Comparison of ENCODE assay signal across 9 mouse cellular contexts in the genomic region with DNA sequence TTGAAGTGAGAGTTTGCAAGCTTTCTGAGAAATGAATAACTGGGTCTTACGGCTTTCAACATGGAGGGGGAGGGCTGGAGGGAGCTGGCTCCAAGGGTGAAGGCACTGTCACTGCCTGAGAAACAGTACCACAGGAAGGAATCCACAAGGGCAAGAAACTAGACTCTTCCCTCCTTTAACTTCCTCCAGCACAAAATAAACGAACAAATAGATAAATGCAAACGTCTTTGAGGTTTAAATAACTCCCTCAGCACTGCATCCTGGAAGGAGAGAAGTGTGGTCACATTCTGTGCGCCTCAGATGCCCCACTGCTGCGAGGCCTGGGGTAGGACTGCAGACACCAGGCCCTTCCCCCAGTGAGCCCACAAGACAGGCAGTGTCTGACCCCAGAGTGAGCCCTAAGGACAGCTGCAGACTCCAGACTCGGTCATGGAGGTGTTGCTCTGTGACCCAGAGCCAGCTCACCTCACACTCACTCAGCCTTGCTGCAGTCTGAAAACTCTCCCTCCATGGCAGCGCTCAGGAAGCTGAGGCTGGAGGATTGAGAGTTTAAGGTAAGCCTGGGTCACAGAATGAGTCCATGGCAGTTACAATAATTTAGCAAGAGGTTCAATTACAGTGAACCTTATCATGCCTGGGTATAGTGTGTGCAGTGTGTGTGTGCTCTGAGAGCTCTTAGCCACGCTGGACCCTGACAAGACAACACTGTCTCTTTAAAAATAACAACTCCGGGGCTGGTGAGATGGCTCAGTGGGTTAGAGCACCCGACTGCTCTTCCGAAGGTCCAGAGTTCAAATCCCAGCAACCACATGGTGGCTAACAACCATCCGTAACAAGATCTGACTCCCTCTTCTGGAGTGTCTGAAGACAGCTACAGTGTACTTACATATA. TPM values are rescaled to one million over a fixed set of nuclear protein-coding genes. Genes with fewer than 3 reads are reported as not detected.
DNase-seq lines count a peak whose midpoint lies in the region; ATAC-seq and TF ChIP-seq lines count a peak whose summit lies in the region.
"Had no signal": no experiment of that assay in that cellular context is flagged by ENCODE, and none has a peak within 500 bp of the region (broad histone marks: within the 10 kb centered on the region; RNA-seq: fewer than 3 reads in every experiment).

No protein-coding gene starts in this region.

- intact Hi-C loops in gastrocnemius, postnatal 14 days (cut with DNase I; ENCODE audit: low total_unique reads) = no loop called here

- H3K9ac ChIP-seq in hindbrain, embryonic 12.5 days = no peak overlapping the region
- H3K9ac ChIP-seq in hindbrain, postnatal 0 days (replicated peaks; ENCODE audit: low read length) = no peak overlapping the region; the same call in 1 of the 2 replicates
- peak overlapping the region; percentile 31; the same call in 1 of the 2 replicates for H3K9ac ChIP-seq in neural tube, embryonic 13.5 days
- no peak overlapping the region for H3K9ac ChIP-seq in intestine, embryonic 15.5 days
- H3K9ac ChIP-seq in stomach, embryonic 16.5 days (ENCODE audit: low read length) = peak overlapping the region; percentile 23; the same call in 1 of the 2 replicates

- 0 out of 2 replicates have a peak, but pooled peaks cover 7% of the 10 kb centered on the region for H3K36me3 ChIP-seq in hindbrain, embryonic 12.5 days
- H3K36me3 ChIP-seq in hindbrain, postnatal 0 days (ENCODE audit: insufficient read depth, low read length) = peaks cover 6% of the 10 kb centered on the region; the same call in 1 of the 2 replicates
- peaks cover 16% of the 10 kb centered on the region for H3K36me3 ChIP-seq in neural tube, embryonic 13.5 days
- peaks cover 3% of the 10 kb centered on the region; the same call in 1 of the 2 replicates for H3K36me3 ChIP-seq in intestine, embryonic 15.5 days
- no peaks in the 10 kb centered on the region for H3K36me3 ChIP-seq in stomach, embryonic 16.5 days (ENCODE audit: control insufficient read depth, insufficient read depth, low read length)

- H3K27me3 ChIP-seq in hindbrain, embryonic 12.5 days = no peaks in the 10 kb centered on the region
- H3K27me3 ChIP-seq in hindbrain, postnatal 0 days (ENCODE audit: insufficient read depth, low read length) = no peaks in the 10 kb centered on the region
- no peaks in the 10 kb centered on the region for H3K27me3 ChIP-seq in neural tube, embryonic 13.5 days
- H3K27me3 ChIP-seq in intestine, embryonic 15.5 days (replicated peaks) = no peaks in the 10 kb centered on the region
- H3K27me3 ChIP-seq in stomach, embryonic 16.5 days (ENCODE audit: control insufficient read depth, insufficient read depth, low read length) = no peaks in the 10 kb centered on the region

- no peak for TF ChIP-seq CTCF in hindbrain, postnatal 0 days (IDR thresholded peaks at IDR 0.05; ENCODE audit: low read depth)

- DNase-seq in hindbrain, postnatal 0 days (ENCODE audit: low spot score) = no peak
- DNase-seq in neural tube, embryonic 10.5 days (ENCODE audit: extremely low spot score, low spot score) = no peak
- no peak for DNase-seq in gastrocnemius, postnatal 14 days
- DNase-seq: right cerebral cortex, postnatal 14 days had no signal

- peaks cover 17% of the 10 kb centered on the region for H3K4me1 ChIP-seq in hindbrain, embryonic 12.5 days
- 0 out of 2 replicates have a peak, but pooled peaks cover 9% of the 10 kb centered on the region for H3K4me1 ChIP-seq in hindbrain, postnatal 0 days (ENCODE audit: insufficient read depth, low read length)
- peaks cover 38% of the 10 kb centered on the region for H3K4me1 ChIP-seq in neural tube, embryonic 13.5 days (replicated peaks)
- H3K4me1 ChIP-seq in intestine, embryonic 15.5 days (replicated peaks) = peaks cover 29% of the 10 kb centered on the region
- peaks cover 26% of the 10 kb centered on the region for H3K4me1 ChIP-seq in stomach, embryonic 16.5 days (ENCODE audit: control insufficient read depth, insufficient read depth, low read length)

- no peak overlapping the region for H3K4me2 ChIP-seq in hindbrain, embryonic 12.5 days (replicated peaks)
- no peak overlapping the region for H3K4me2 ChIP-seq in hindbrain, postnatal 0 days (ENCODE audit: low read depth, low read length)
- H3K4me2 ChIP-seq in neural tube, embryonic 13.5 days = no peak overlapping the region
- H3K4me2 ChIP-seq in intestine, embryonic 15.5 days (replicated peaks) = no peak overlapping the region
- 0 out of 2 replicates have a peak overlapping the region, but pooled peaks have one; percentile 3 for H3K4me2 ChIP-seq in stomach, embryonic 16.5 days (ENCODE audit: low read depth, low read length)

- peak overlapping the region; percentile 40; the same call in 1 of the 2 replicates for H3K27ac ChIP-seq in hindbrain, embryonic 12.5 days
- H3K27ac ChIP-seq in hindbrain, postnatal 0 days = no peak overlapping the region
- peak overlapping the region; percentile 28; the same call in 1 of the 2 replicates for H3K27ac ChIP-seq in neural tube, embryonic 13.5 days (replicated peaks)
- peak overlapping the region; percentile 5; the same call in 1 of the 2 replicates for H3K27ac ChIP-seq in intestine, embryonic 15.5 days
- H3K27ac ChIP-seq in stomach, embryonic 16.5 days (ENCODE audit: low read length) = peak overlapping the region; percentile 57

- 73% methylated on average over 12 of the region's 12 CpGs for WGBS in hindbrain, embryonic 12.5 days
- 74% methylated on average over 11 of the region's 12 CpGs for WGBS in hindbrain, postnatal 0 days
- 76% methylated on average over 12 of the region's 12 CpGs for WGBS in neural tube, embryonic 13.5 days
- 63% methylated on average over 12 of the region's 12 CpGs for WGBS in intestine, embryonic 15.5 days
- 57% methylated on average over 11 of the region's 12 CpGs for WGBS in stomach, embryonic 16.5 days

- H3K9me3 ChIP-seq in hindbrain, embryonic 12.5 days (replicated peaks) = no peaks in the 10 kb centered on the region
- H3K9me3 ChIP-seq in hindbrain, postnatal 0 days (ENCODE audit: low read length) = no peaks in the 10 kb centered on the region
- H3K9me3 ChIP-seq in neural tube, embryonic 13.5 days = no peaks in the 10 kb centered on the region
- H3K9me3 ChIP-seq in intestine, embryonic 15.5 days = no peaks in the 10 kb centered on the region
- no peaks in the 10 kb centered on the region for H3K9me3 ChIP-seq in stomach, embryonic 16.5 days (replicated peaks; ENCODE audit: control insufficient read depth, low read length)

- no peak overlapping the region for H3K4me3 ChIP-seq in hindbrain, embryonic 12.5 days
- no peak overlapping the region for H3K4me3 ChIP-seq in hindbrain, postnatal 0 days (ENCODE audit: low read length)
- no peak overlapping the region for H3K4me3 ChIP-seq in neural tube, embryonic 13.5 days
- H3K4me3 ChIP-seq in intestine, embryonic 15.5 days (replicated peaks) = no peak overlapping the region
- H3K4me3 ChIP-seq in stomach, embryonic 16.5 days (replicated peaks; ENCODE audit: low read length) = no peak overlapping the region

- ATAC-seq in hindbrain, embryonic 12.5 days (ENCODE audit: low FRiP score) = no peak
- no peak for ATAC-seq in hindbrain, postnatal 0 days
- ATAC-seq in neural tube, embryonic 13.5 days (ENCODE audit: low read depth) = no peak
- ATAC-seq in intestine, embryonic 15.5 days = no peak
- no peak for ATAC-seq in stomach, embryonic 16.5 days (ENCODE audit: insufficient read depth, low FRiP score)
- no peak for ATAC-seq in erythroid progenitor cell, adult 5-6 weeks (replicated peaks; ENCODE audit: low FRiP score, poor library complexity, severe bottlenecking)

RNA-seq across cellular contexts. Expression of gene Mob3a, which starts 5.0 kb away (rescaled TPM):
- polyA plus RNA-seq in hindbrain, embryonic 12.5 days (2016; fragmentation: Nextera tagmentation; extraction: Ambion mirVana) = 56.5 and 62.9 TPM in 2 replicates
- 68.3 and 76.4 TPM in 2 replicates for total RNA-seq in hindbrain, postnatal 0 days (2014; rRNA removed)
- polyA plus RNA-seq in hindbrain, postnatal 0 days (2015; fragmentation: Nextera tagmentation; extraction: Ambion mirVana) = 37.2 and 38.8 TPM in 2 replicates
- 46.4 and 55.1 TPM in 2 replicates for polyA plus RNA-seq in neural tube, embryonic 13.5 days (2015; fragmentation: Nextera tagmentation; extraction: Ambion mirVana)
- polyA plus RNA-seq in intestine, embryonic 15.5 days (2015; fragmentation: Nextera tagmentation; extraction: Ambion mirVana) = 40.4 and 43.0 TPM in 2 replicates
- 51.6 and 57.5 TPM in 2 replicates for polyA plus RNA-seq in stomach, embryonic 16.5 days (2015; fragmentation: Nextera tagmentation; extraction: Ambion mirVana)
- total RNA-seq in gastrocnemius, postnatal 14 days (2021) = 1 to 10 TPM; 5.5 to 7.4 TPM
- total RNA-seq in erythroid progenitor cell, adult 5-6 weeks (2015; ENCODE audit: low replicate concordance) = 19.5 and 32.3 TPM in 2 replicates
- total RNA-seq in erythroid progenitor cell, adult 5-6 weeks (2017; ENCODE audit: low replicate concordance) = 9.0 and 25.7 TPM in 2 replicates

RNA-seq across cellular contexts. Expression of gene Izumo4, which starts 5.2 kb away (rescaled TPM):
- polyA plus RNA-seq in hindbrain, embryonic 12.5 days (2016; fragmentation: Nextera tagmentation; extraction: Ambion mirVana) = 27.1 and 30.5 TPM in 2 replicates
- 31.1 and 31.6 TPM in 2 replicates for total RNA-seq in hindbrain, postnatal 0 days (2014; rRNA removed)
- polyA plus RNA-seq in hindbrain, postnatal 0 days (2015; fragmentation: Nextera tagmentation; extraction: Ambion mirVana) = 46.7 and 52.2 TPM in 2 replicates
- polyA plus RNA-seq in neural tube, embryonic 13.5 days (2015; fragmentation: Nextera tagmentation; extraction: Ambion mirVana) = 37.2 and 39.1 TPM in 2 replicates
- polyA plus RNA-seq in intestine, embryonic 15.5 days (2015; fragmentation: Nextera tagmentation; extraction: Ambion mirVana) = 22.3 and 26.5 TPM in 2 replicates
- polyA plus RNA-seq in stomach, embryonic 16.5 days (2015; fragmentation: Nextera tagmentation; extraction: Ambion mirVana) = 25.5 and 28.7 TPM in 2 replicates
- total RNA-seq in gastrocnemius, postnatal 14 days (2021) = 1 to 10 TPM; 3.2 to 3.5 TPM
- total RNA-seq in erythroid progenitor cell, adult 5-6 weeks (2015; ENCODE audit: low replicate concordance) = 21.4 and 36.4 TPM in 2 replicates
- total RNA-seq in erythroid progenitor cell, adult 5-6 weeks (2017; ENCODE audit: low replicate concordance) = 3.3 and 3.8 TPM in 2 replicates

RNA-seq across cellular contexts. Expression of gene Mknk2, which starts 18.8 kb away (rescaled TPM):
- 88.1 and 90.3 TPM in 2 replicates for polyA plus RNA-seq in hindbrain, embryonic 12.5 days (2016; fragmentation: Nextera tagmentation; extraction: Ambion mirVana)
- 84.5 and 95.4 TPM in 2 replicates for total RNA-seq in hindbrain, postnatal 0 days (2014; rRNA removed)
- 38.2 and 40.5 TPM in 2 replicates for polyA plus RNA-seq in hindbrain, postnatal 0 days (2015; fragmentation: Nextera tagmentation; extraction: Ambion mirVana)
- polyA plus RNA-seq in neural tube, embryonic 13.5 days (2015; fragmentation: Nextera tagmentation; extraction: Ambion mirVana) = 61.4 and 63.4 TPM in 2 replicates
- polyA plus RNA-seq in intestine, embryonic 15.5 days (2015; fragmentation: Nextera tagmentation; extraction: Ambion mirVana) = 68.8 and 73.0 TPM in 2 replicates
- polyA plus RNA-seq in stomach, embryonic 16.5 days (2015; fragmentation: Nextera tagmentation; extraction: Ambion mirVana) = 42.8 and 45.1 TPM in 2 replicates
- total RNA-seq in gastrocnemius, postnatal 14 days (2021) = 100 to 1,000 TPM; 167 to 186 TPM
- 78.2 and 83.0 TPM in 2 replicates for total RNA-seq in erythroid progenitor cell, adult 5-6 weeks (2015; ENCODE audit: low replicate concordance)
- 49.4 and 67.6 TPM in 2 replicates for total RNA-seq in erythroid progenitor cell, adult 5-6 weeks (2017; ENCODE audit: low replicate concordance)

RNA-seq across cellular contexts. Expression of gene Btbd2, which starts 39.9 kb away (rescaled TPM):
- 87.8 and 96.4 TPM in 2 replicates for polyA plus RNA-seq in hindbrain, embryonic 12.5 days (2016; fragmentation: Nextera tagmentation; extraction: Ambion mirVana)
- 209 and 213 TPM in 2 replicates for total RNA-seq in hindbrain, postnatal 0 days (2014; rRNA removed)
- 81.9 and 82.8 TPM in 2 replicates for polyA plus RNA-seq in hindbrain, postnatal 0 days (2015; fragmentation: Nextera tagmentation; extraction: Ambion mirVana)
- 93.9 and 100.0 TPM in 2 replicates for polyA plus RNA-seq in neural tube, embryonic 13.5 days (2015; fragmentation: Nextera tagmentation; extraction: Ambion mirVana)
- 54.9 and 62.4 TPM in 2 replicates for polyA plus RNA-seq in intestine, embryonic 15.5 days (2015; fragmentation: Nextera tagmentation; extraction: Ambion mirVana)
- polyA plus RNA-seq in stomach, embryonic 16.5 days (2015; fragmentation: Nextera tagmentation; extraction: Ambion mirVana) = 11.5 and 12.7 TPM in 2 replicates
- total RNA-seq in gastrocnemius, postnatal 14 days (2021) = 10 to 100 TPM; 30.1 to 34.4 TPM
- total RNA-seq in erythroid progenitor cell, adult 5-6 weeks (2015; ENCODE audit: low replicate concordance) = 2.9 and 3.8 TPM in 2 replicates
- 9.2 and 25.3 TPM in 2 replicates for total RNA-seq in erythroid progenitor cell, adult 5-6 weeks (2017; ENCODE audit: low replicate concordance)

RNA-seq across cellular contexts. Expression of gene Ap3d1, which starts 45.3 kb away (rescaled TPM):
- polyA plus RNA-seq in hindbrain, embryonic 12.5 days (2016; fragmentation: Nextera tagmentation; extraction: Ambion mirVana) = 101 TPM in 2 replicates
- total RNA-seq in hindbrain, postnatal 0 days (2014; rRNA removed) = 195 and 201 TPM in 2 replicates
- polyA plus RNA-seq in hindbrain, postnatal 0 days (2015; fragmentation: Nextera tagmentation; extraction: Ambion mirVana) = 99.2 and 99.7 TPM in 2 replicates
- 106 and 114 TPM in 2 replicates for polyA plus RNA-seq in neural tube, embryonic 13.5 days (2015; fragmentation: Nextera tagmentation; extraction: Ambion mirVana)
- polyA plus RNA-seq in intestine, embryonic 15.5 days (2015; fragmentation: Nextera tagmentation; extraction: Ambion mirVana) = 70.5 and 71.4 TPM in 2 replicates
- 62.5 and 66.3 TPM in 2 replicates for polyA plus RNA-seq in stomach, embryonic 16.5 days (2015; fragmentation: Nextera tagmentation; extraction: Ambion mirVana)
- 10 to 100 TPM; 23.7 to 25.2 TPM for total RNA-seq in gastrocnemius, postnatal 14 days (2021)
- total RNA-seq in erythroid progenitor cell, adult 5-6 weeks (2015; ENCODE audit: low replicate concordance) = 42.8 and 69.6 TPM in 2 replicates
- total RNA-seq in erythroid progenitor cell, adult 5-6 weeks (2017; ENCODE audit: low replicate concordance) = 66.0 and 111 TPM in 2 replicates

Comparison
In these comparisons a context has a peak if more than half of its experiments do, and no peak if none do; other contexts are left out.
1. H3K9ac ChIP-seq: peak in neural tube, embryonic 13.5 days (single experiment) and stomach, embryonic 16.5 days (single experiment); none in hindbrain, embryonic 12.5 days (single experiment), hindbrain, postnatal 0 days (single experiment) and intestine, embryonic 15.5 days (single experiment).